Mouse (Mus musculus) right cerebral cortex, postnatal 25 days (tissue): ENCODE measurements around the gene Ip6k2.

ENCODE experiments used
- DNase-seq: peaks from one replicate; pipeline ENCODE4 v3.0.0; 2022

Ip6k2 gene

DNA sequence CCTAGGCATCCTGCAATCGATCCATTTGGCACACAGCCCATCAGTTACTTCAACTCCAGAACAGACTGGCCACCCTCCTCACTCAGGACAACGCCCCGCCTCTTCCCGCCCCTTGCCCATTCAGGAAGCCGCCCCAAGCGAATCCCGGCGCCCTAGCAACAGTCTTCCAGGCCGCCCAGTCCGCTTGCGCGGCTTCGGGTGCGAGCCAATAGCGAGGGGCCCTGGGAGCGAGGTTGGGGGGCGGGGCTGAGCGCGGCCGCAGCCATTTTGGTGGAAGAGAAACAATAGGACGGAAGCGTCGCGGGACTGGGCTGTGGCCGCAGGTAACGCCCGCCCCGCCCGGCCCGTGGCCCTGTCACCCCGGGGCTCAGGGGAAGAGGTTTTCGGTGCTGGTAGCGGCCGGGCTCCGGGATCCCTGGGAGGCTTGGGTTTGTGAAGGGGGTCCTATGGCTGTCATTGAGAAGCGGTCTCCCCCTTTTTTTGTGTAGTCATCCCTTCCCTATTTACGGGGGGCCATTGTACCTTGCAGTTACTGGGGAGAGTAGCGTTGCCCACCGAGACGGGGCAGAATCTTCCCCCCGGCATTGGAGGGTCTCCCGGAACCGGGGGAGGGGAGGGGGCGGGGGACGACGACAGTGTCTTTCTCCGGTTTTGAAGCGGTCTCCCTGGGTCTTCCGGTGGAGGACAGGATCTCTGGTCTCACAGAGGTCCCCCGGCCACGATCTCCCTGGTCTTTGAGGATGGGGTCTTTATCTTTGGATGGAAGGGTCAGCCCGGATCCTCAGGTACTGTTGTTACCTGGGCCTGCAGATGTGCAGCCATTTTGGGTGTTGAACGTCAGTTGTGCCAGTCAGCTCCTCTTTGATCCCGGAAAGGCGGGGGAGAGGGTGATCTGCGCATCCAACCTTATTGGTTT lies at the start of gene Ip6k2:
Gene Ip6k2 (plus strand): TSS at position 249 of the 916 bp plus-strand sequence.
- DNase-seq = peak; percentile 97

DNA sequence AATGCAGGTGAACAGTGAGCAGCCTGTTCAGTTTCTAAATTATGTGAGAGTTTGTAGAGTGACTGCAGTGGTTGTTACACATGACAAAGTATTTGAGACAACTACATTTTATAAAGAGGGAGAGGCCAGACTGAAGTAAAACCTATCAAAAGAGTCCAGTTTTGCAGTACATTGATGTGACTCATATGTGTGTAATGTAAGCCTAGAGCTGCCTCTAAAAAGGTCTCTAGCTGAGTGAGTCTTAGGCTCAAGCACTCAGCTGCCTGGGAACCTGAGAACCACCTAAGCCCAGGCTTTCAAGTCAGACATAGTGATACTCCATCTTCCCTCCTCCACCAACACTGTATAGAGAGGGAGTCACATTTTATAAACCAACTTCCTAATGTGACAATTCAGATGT lies 49.0 kb upstream of the Ip6k2 start:
- DNase-seq = no peak

DNA sequence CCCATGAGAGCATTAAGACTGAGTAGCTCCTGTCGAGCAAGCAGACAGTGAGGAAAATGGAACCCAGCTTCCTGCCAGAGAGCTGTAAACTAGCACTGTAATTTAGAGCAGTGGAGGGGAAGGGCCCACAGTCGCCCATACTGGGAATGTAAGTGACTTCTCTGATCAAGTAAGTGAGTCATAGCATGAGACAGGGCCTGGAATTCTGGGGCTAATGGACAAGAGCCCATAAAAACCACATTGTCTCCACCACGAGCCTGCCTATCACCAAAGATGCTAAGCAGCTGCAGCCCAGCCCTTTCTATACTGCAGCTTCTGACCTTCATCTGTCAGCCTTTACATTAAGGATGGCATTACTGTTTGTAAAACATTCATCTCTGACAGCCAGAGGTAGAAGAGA lies 44.4 kb upstream of the Ip6k2 start:
- no peak for DNase-seq

DNA sequence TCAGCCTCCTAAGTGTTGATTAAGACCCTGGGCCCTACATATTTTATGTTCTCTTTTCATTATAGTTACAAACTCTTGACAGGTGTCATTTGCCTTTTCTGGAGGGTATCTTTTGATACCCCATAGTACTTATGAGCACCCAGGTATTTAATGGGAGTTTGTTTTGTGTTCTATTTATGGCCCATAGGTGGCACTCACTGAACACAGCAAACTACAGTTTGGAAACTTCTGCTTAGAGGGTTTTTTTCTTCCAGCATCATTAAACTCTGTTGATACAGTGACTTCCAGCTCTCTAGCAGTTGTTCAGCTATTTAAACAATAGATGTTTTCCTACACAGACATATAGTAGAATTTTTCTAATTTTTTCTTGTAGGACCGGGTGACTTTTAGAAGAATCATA lies 43.5 kb upstream of the Ip6k2 start:
- DNase-seq = no peak

DNA sequence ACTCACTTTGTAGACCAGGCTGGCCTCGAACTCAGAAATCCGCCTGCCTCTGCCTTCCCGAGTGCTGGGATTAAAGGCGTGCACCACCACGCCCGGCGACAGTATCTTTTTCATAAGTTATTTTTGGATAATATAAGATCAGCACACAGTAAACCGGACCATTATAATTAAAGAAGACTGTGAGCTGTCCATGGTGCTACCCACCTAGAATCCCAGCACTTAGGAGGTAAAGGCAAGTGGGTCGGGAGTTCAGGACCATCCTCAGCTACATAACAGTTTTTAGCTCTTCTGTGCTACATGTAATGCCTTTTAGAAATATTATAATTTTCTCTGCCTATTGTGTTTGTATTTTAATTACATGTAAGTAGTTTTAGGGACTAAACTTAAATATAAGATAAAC lies 41.5 kb upstream of the Ip6k2 start:
- DNase-seq = no peak

DNA sequence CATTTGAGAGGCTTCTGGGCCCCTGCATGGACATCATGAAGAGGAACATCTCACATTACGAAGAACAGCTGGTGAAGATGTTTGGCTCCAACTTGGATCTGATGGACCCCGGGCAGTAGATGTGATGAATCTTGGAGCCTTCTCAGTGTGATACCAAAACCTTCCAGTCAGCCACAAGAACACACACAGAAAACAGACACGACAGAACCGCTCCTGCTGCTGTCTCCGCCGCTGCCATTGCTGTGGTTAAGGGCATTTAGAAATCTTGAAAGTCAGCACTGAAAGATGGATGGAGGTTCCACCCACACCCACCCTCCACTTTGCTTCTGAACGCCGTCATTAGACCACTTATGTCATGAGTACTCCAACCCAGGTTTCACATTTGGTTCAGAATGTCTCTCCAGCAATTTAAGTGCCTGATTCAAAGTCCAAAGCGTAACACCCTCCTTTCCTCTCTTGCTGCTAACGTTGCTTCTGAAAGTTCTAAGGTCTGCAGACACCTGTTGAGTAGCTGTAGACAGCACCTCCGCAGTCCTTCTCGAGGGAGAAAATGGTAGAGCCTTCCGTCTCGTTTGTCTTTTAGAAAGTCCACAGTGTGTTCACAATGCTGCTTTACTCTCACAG lies 36.6 kb upstream of the Ip6k2 start:
- no peak for DNase-seq

DNA sequence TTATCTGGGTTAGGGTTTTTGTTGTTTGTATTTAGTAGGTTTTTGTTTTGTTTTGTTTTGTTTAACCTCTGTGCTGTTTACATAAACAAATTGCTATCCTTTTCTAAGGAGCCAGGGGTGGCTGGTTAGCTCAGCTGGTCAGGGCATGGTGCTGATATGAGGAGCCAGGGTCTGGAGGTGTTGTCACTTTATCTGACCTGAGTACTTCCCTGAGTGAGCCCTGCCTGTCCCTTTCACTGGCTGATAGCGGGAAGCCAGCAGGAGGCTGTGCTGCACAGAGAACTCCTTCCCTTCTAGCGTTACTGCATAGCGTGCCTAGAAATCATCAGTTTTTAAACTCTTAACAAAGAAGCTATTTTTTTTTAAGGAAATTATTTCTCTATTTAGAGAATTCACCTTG lies 35.9 kb upstream of the Ip6k2 start:
- DNase-seq = no peak

DNA sequence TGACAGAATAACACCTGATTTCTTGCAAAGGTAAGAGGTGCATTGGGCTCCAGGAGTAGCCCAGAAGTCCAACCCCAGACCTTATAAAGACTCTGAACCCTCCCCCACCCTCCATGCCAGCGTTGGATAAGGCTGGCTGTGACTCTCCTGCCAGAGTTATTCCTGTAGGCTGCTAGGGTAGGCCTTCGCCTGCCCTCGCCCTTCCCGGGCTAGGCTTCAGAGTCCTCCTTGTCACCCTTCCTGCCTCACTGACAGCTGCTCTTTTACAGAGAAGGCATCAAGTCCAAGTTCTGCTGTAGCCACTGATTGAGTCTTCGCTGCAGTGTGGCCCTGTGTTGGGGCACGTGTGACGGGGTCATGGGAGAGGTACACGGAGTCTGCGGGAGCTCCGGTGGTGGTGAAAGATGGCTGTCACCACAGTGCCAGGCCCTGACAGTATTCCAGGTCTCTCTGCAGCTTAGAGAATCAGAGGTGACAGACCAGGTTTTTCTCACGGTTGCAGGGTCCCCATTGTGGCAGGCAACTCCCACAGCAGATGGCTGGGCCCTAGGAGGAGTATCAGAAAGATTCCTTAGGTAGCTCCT lies 34.9 kb upstream of the Ip6k2 start:
- DNase-seq = no peak

DNA sequence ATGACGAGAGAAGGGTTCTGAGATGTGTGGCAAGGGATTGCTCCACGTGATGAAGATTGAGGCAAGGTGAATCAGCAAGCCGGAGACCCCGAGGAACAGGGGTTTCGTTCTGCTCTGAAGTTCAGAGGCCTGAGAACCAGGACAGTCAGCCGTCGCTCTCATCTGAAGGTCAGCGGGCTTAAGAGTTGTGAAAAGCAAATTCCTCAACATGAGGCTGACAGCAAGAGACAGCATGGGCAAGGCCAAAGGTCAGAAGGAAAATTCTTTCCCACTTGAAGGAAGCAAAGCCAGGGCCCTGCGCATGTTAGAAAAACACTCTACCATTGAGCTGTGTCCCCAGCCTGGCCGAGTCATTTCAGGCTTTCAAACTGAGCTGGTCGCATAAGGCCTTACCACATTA lies 33.0 kb upstream of the Ip6k2 start:
- DNase-seq = no peak

DNA sequence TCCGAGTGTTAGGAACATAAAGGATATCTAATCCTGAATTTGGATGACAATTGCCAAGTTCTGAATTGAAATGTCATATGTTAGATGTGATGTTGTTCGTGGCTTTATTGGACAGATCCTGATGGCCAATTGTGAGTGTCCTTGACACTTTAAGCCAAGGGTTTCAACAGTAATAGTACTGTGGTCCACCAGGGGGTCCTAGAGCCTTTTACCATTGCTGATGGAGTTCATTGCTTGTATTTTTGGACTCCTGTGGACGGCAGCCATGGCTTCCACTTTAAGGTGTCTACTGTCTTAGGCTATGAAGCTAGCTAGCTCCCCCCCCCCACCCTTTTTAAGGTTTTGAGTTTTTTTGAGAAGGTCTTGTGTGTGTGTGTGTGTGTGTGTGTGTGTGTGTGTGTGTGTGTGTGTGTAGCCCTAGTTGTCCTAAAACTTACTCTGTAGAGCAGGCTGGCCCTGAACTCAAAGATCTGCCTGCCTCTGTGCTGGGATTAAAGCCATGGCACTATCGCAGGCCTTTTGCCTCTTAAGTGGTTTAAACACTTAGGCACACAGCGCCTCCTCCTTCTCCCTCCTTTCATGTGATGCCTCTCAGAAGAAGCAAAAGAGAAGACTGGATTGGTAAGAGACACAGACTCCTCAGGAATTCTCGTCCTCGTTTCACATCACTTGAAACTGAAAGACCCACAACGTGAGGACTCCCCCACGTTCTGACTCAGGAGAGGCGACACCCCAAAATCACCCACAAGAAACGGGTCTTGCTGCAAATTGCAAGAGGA lies 31.3 kb upstream of the Ip6k2 start:
- DNase-seq = no peak

DNA sequence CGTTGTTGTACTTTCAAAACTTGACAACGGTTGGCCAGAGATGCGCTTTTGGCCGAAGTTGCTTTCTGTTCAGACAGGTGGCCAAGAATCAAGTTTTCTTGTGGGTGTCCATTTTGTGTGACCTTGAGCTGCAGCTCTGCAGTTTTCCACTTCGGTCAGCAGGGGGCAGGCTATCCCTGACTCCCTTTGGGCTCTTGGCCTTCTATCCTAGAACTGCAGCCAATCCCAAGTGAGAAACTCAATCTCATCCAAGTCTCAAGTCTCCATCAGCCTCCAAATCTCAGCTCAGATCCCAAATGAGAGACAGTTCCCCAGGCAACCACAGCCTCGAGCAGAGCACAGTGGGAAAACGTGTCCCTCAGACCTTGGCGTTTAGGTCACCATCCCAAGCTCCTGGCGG lies 30.3 kb upstream of the Ip6k2 start:
- DNase-seq = peak; percentile 48

DNA sequence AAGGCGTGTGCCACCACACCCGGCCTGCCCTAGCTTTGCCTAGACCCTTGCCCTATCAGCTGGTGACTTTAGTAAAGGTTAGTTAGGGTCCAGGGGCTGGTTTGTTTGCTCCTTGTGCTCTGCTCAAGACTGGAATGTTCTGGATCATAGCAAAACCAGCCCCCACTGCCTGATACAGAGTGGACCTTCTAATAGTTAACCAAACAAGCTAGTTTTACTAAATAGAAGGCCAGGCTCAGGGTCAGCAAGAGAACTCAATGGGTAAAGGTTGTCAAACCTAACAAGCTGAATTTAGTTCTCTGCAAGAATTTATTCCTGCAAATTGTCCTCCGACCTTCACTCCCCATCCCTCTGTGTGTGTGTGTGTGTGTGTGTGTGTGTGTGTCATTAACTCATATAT lies 29.6 kb upstream of the Ip6k2 start:
- no peak for DNase-seq

DNA sequence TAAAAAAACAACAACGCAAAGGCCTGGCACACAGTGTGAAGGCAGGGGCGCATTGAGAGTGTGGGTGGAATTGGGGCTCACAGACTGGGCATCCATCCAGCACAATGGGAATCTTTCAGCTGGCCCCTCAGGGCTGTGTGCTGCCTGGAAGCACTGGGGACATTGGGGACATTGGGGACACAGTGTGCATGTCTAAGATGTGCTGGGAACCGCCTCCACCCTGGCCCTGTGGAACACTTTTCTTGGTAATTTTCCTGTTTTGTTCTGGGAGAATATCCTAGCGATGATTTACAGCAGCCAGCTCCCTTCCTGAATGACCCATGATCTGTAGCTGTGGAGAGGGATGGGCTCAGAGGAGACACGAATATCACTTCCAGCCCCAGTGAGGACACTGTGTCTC lies 29.2 kb upstream of the Ip6k2 start:
- DNase-seq = no peak

DNA sequence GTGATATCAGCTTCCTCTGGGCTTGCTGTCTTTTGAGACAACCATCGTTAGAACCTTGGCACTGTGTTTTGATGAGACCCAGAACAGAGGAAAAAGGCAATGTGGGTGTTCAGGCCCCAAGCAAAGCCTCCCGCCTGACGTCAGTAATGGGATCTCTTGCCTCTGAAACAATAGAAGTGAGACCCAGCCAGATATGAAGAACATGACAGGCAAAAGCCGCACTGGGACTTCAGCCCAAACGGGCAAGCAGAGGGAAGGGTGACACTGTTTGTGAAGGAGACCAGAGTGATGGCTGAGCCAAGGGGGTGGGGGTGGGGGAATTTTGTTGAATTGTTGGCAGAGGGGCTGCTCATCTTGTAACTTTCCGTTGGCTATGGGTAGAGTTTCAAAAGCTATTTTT lies 26.2 kb upstream of the Ip6k2 start:
- DNase-seq = no peak

DNA sequence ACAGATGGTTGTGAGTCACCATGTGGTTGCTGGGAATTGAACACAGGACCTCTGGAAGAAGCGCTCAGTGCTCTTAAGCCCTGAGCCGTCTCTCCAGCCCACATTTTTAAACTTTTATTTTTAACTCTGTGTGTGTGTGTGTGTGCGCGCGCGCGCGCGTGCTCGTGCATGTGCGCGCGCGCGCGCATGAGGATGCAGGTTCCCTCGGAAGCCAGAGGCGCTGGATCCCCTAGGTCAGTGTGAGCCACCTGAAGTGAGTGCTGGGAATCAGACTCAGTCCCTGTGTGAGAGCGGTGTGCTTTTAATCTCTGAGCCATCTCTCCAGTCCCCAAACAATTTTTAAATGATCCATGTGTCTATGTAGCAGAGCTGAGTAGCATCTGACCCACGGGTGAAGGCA lies 24.5 kb upstream of the Ip6k2 start:
- DNase-seq = no peak

DNA sequence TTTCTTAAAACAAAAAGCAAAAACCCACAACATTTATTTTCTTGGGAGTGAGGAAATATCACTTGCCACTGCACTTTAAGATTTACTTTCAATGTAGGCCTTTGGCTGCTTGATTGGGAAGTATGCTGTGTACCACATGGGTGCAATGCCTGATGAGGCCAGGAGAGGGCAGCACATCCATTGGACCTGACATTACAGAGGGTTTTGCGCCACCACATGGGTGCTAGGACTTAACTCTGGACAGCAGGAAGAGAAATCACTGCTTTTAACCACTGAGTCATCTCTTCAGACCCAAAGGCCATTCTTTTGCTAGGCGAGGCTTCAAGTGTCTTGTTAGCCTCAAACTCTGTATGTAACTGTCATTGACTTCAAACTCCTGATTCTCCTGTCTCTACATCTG lies 23.8 kb upstream of the Ip6k2 start:
- DNase-seq = no peak

DNA sequence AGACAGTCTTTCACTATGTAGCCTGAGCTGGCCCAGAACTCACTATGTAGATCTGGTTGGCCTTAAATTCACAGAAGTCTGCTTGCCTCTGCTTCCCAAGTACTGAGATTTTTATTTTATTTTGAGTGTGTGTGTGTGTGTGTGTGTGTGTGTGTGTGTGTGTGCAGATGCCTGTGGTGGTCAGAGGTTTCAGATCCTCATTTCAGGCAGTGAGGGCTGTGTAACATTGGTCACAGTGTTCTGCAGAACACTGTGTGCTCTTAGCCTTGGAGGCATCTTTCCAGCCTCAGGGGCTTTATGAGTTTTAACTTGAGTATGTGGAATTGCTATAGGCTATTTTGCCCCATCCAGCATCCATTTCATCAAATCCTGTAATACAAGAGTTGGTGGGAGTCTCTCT lies 22.0 kb upstream of the Ip6k2 start:
- no peak for DNase-seq

DNA sequence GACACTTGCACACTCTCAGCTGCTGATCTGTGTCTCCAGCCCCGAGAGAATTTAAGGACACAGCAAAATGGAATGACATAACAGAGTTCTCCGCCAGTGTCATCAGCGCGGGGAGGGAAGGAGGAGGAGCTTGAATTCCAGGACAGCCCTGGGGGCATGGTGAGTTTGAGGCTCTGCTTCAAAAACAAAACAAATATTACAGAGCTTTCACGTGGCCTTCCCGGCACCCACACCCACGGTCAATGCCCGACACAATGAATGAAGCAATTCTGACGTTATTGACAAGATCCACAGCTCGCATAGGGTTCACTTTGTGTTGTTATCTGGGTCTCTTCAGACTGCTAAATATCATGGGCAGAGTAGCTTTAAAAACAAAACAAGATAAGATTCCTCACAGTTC lies 18.6 kb upstream of the Ip6k2 start:
- no peak for DNase-seq

DNA sequence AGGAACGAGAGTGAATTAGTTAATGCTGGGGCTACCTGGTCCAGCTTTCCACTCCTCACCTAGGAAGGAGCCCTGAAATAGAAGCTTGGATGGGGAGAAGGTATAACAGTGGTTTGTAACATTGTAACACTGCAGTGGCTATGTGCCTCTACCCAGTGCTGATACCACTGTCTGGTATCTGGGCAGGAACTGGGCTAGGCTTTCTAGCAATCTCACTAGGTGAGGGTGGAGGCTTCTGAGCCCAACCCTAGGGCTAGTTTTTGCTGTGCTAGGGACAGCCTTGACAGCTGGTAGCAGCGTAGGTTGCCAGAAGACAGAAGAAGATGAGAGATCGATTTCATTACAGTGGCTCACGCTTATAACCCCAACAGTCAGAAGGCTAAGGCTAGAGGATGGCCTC lies 7.0 kb upstream of the Ip6k2 start:
- no peak for DNase-seq

DNA sequence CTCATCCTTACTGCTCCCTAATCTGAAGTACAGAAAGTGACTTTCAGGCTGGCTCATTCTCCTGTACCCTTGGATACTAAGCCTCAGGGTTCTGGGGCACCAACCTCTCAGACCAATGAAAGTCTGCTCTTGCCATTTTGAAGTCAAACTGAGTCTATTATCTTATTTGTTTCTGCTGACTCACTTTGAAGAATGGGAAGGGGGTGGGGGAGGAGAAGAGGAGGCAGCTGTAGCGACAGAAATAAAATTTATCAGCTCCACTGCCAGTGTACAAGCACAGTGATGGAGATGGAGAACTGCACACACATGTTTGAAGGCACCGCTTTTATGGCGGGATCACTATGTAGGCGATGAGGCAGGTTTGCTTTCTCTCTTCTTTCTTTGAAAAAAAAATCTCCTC lies 6.3 kb upstream of the Ip6k2 start:
- no peak for DNase-seq

DNA sequence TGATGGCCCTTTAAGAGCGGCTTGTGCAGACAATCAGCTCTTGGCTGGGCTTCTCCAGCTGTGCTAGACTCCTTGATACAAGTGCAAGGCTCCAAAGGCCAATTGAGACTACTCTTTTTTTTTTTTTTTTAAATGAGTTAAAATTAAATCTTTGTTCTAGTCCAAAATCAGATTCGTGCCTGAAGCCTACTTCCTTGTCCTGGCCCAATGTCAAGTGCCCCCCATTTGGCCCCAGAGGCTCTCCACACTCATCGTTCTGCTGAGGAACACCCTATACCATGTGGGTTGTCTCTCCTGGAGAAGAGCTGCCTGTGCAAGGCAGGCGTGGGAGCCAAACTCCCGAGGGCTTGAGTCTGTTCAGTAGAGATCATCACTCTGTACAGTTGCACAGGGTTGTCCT lies 2.6 kb upstream of the Ip6k2 start:
- DNase-seq = no peak

DNA sequence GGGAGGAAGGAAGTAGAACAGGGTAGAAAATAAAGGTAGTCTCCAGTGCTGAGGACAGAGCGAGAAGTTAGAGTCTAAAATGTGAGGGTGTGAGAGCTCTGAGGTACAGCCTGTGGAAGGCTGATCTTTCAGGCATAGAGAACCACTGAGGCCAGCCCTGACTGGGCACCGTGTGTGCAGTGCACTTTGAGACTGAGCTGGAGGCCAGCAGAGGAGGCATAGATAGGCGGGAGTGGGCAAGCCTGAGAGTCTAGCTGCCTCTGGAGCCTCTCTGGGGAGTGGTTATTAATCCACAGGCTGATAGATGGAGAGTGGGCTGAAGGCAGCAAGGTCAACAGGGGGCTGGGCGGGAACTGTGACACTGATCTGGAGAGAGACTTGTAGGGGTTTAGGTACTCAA lies 1.7 kb upstream of the Ip6k2 start:
- DNase-seq = no peak

DNA sequence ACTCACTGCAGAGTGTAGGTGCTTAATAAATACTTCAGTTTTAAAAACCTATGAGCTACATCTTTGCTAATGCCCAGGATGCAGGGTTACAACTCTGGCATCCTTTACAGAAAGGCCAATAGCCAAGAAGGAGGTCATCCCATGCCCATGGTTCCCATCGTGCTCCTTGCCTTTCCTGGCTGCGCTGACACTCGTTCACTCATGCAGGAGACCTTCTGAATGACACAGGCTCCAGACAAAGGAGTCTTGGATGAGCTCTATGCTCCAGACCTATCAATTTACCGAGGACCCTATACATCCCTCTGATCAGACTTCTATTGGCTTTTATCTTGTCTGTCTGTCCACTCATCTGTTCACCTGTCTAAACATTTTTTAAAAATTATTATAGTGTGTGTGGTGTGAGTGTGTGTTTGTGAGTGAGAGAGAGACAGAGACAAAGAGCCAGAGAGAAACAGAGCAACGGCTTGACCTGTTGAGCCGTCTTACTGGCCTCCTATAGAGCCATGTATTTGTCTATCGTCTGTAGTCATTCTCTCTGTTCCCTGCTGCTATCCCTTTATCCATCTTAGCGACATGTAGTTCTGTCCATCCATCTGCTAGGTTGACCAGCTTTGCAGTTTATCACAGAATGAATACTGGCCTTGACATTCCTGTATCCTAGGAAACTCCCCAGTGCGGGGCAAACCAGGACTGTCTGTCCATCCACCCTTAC lies 604 bp upstream of the Ip6k2 start:
- no peak for DNase-seq
